Mouse (Mus musculus): ENCODE measurements at regions not wholly inside any gene's neighbourhood (a gene's known extent, or its start where the extent isn't known, plus 50 kb on each side); places are given as distances from the start of the nearest gene placed in this dataset.
A peak's percentile ranks its signal among the peaks of the same experiment; 100 is the strongest.

- H3K9me3 ChIP-seq (ENCODE audit: low read length), result no peaks in the 10 kb centered on the region
- no peaks in the 10 kb centered on the region for H3K36me3 ChIP-seq (ENCODE audit: insufficient read depth, low read length)
- no peak overlapping the region for H3K27ac ChIP-seq (ENCODE audit: low read length)
- no peaks in the 10 kb centered on the region for H3K27me3 ChIP-seq (ENCODE audit: insufficient read depth, low read length)
- no peak overlapping the region for H3K4me2 ChIP-seq (replicated peaks; ENCODE audit: low read depth, low read length)
- no peak overlapping the region for H3K4me3 ChIP-seq (ENCODE audit: low read length)
- peak; percentile 78 for ATAC-seq (ENCODE audit: low FRiP score, low TSS enrichment)
- WGBS, result 43% methylated on average over 8 of the region's 8 CpGs
- no peak overlapping the region for H3K9ac ChIP-seq (replicated peaks; ENCODE audit: low read length)
- H3K4me1 ChIP-seq (ENCODE audit: insufficient read depth, low read length), result no peaks in the 10 kb centered on the region
These were observed 159.1 kb upstream of the H2al1a start for GRCm38 (mm10) chrX:11139971-11140421.

GRCm38 (mm10) chrX:11141294-11141693 is 157.8 kb upstream of the H2al1a start:
- no peak overlapping the region for H3K4me2 ChIP-seq (replicated peaks; ENCODE audit: low read depth, low read length)
- H3K9ac ChIP-seq (replicated peaks; ENCODE audit: low read length), result no peak overlapping the region
- no peaks in the 10 kb centered on the region for H3K36me3 ChIP-seq (ENCODE audit: insufficient read depth, low read length)
- no peak for ATAC-seq (ENCODE audit: low FRiP score, low TSS enrichment)
- no peaks in the 10 kb centered on the region for H3K27me3 ChIP-seq (ENCODE audit: insufficient read depth, low read length)
- WGBS, result 80% methylated on average over 1 of the region's 1 CpGs
- H3K9me3 ChIP-seq (ENCODE audit: low read length), result no peaks in the 10 kb centered on the region
- no peak overlapping the region for H3K4me3 ChIP-seq (ENCODE audit: low read length)
- H3K4me1 ChIP-seq (ENCODE audit: insufficient read depth, low read length), result no peaks in the 10 kb centered on the region
- no peak overlapping the region for H3K27ac ChIP-seq (ENCODE audit: low read length)

GRCm38 (mm10) chrX:11158416-11158815 is 140.6 kb upstream of the H2al1a start:
- Histone ChIP-seq H3K4me3 (ENCODE audit: low read length) (no peak overlapping the region), H3K27me3 (ENCODE audit: insufficient read depth, low read length) (peaks cover 9% of the 10 kb centered on the region; the same call in 1 of the 2 replicates), H3K27ac (ENCODE audit: low read length) (no peak overlapping the region), H3K36me3 (ENCODE audit: insufficient read depth, low read length) (no peaks in the 10 kb centered on the region), H3K4me1 (ENCODE audit: insufficient read depth, low read length) (no peaks in the 10 kb centered on the region), H3K4me2 (replicated peaks; ENCODE audit: low read depth, low read length) (no peak overlapping the region), H3K9ac (replicated peaks; ENCODE audit: low read length) (no peak overlapping the region), H3K9me3 (ENCODE audit: low read length) (no peaks in the 10 kb centered on the region)
- no peak for ATAC-seq (ENCODE audit: low FRiP score, low TSS enrichment)
- 90% methylated on average over 2 of the region's 2 CpGs for WGBS

GRCm38 (mm10) chrX:11170416-11170815 is 128.6 kb upstream of the H2al1a start:
- Histone ChIP-seq H3K4me3 (ENCODE audit: low read length) (no peak overlapping the region), H3K27me3 (ENCODE audit: insufficient read depth, low read length) (no peaks in the 10 kb centered on the region; the same call in 1 of the 2 replicates), H3K4me1 (ENCODE audit: insufficient read depth, low read length) (no peaks in the 10 kb centered on the region), H3K36me3 (ENCODE audit: insufficient read depth, low read length) (no peaks in the 10 kb centered on the region), H3K27ac (ENCODE audit: low read length) (no peak overlapping the region), H3K4me2 (replicated peaks; ENCODE audit: low read depth, low read length) (no peak overlapping the region), H3K9ac (replicated peaks; ENCODE audit: low read length) (no peak overlapping the region), H3K9me3 (ENCODE audit: low read length) (no peaks in the 10 kb centered on the region)
- WGBS, result 81% methylated on average over 3 of the region's 3 CpGs
- ATAC-seq (ENCODE audit: low FRiP score, low TSS enrichment), result no peak

- H3K4me2 ChIP-seq (replicated peaks; ENCODE audit: low read depth, low read length), result no peak overlapping the region
- H3K4me3 ChIP-seq (ENCODE audit: low read length), result no peak overlapping the region
- WGBS, result 62% methylated on average over 7 of the region's 7 CpGs
- H3K4me1 ChIP-seq (ENCODE audit: insufficient read depth, low read length), result no peaks in the 10 kb centered on the region
- H3K27ac ChIP-seq (ENCODE audit: low read length), result no peak overlapping the region
- H3K9me3 ChIP-seq (ENCODE audit: low read length), result no peaks in the 10 kb centered on the region
- H3K9ac ChIP-seq (replicated peaks; ENCODE audit: low read length), result no peak overlapping the region
- H3K36me3 ChIP-seq (ENCODE audit: insufficient read depth, low read length), result no peaks in the 10 kb centered on the region
- ATAC-seq (ENCODE audit: low FRiP score, low TSS enrichment), result no peak
- peaks cover 6% of the 10 kb centered on the region for H3K27me3 ChIP-seq (ENCODE audit: insufficient read depth, low read length)
These were observed 118.8 kb upstream of the H2al1a start for GRCm38 (mm10) chrX:11180194-11180816.

GRCm38 (mm10) chrX:11181855-11182254 is 117.2 kb upstream of the H2al1a start:
- Histone ChIP-seq H3K4me3 (ENCODE audit: low read length) (no peak overlapping the region), H3K4me2 (replicated peaks; ENCODE audit: low read depth, low read length) (no peak overlapping the region), H3K27ac (ENCODE audit: low read length) (no peak overlapping the region), H3K9ac (replicated peaks; ENCODE audit: low read length) (no peak overlapping the region), H3K36me3 (ENCODE audit: insufficient read depth, low read length) (no peaks in the 10 kb centered on the region), H3K4me1 (ENCODE audit: insufficient read depth, low read length) (no peaks in the 10 kb centered on the region), H3K9me3 (ENCODE audit: low read length) (no peaks in the 10 kb centered on the region), H3K27me3 (ENCODE audit: insufficient read depth, low read length) (peaks cover 9% of the 10 kb centered on the region)
- 80% methylated on average over 12 of the region's 12 CpGs for WGBS
- no peak for ATAC-seq (ENCODE audit: low FRiP score, low TSS enrichment)

GRCm38 (mm10) chrX:11190851-11191250 is 108.2 kb upstream of the H2al1a start:
- Histone ChIP-seq H3K4me3 (ENCODE audit: low read length) (no peak overlapping the region), H3K9ac (replicated peaks; ENCODE audit: low read length) (no peak overlapping the region), H3K27me3 (ENCODE audit: insufficient read depth, low read length) (peaks cover 11% of the 10 kb centered on the region; the same call in 1 of the 2 replicates), H3K4me1 (ENCODE audit: insufficient read depth, low read length) (no peaks in the 10 kb centered on the region), H3K9me3 (ENCODE audit: low read length) (no peaks in the 10 kb centered on the region), H3K4me2 (replicated peaks; ENCODE audit: low read depth, low read length) (no peak overlapping the region), H3K36me3 (ENCODE audit: insufficient read depth, low read length) (no peaks in the 10 kb centered on the region), H3K27ac (ENCODE audit: low read length) (no peak overlapping the region)
- 91% methylated on average over 6 of the region's 6 CpGs for WGBS
- no peak for ATAC-seq (ENCODE audit: low FRiP score, low TSS enrichment)

GRCm38 (mm10) chrX:11204135-11204534 is 94.9 kb upstream of the H2al1a start:
- Histone ChIP-seq H3K4me2 (replicated peaks; ENCODE audit: low read depth, low read length) (no peak overlapping the region), H3K4me3 (ENCODE audit: low read length) (no peak overlapping the region), H3K9ac (replicated peaks; ENCODE audit: low read length) (no peak overlapping the region), H3K27ac (ENCODE audit: low read length) (no peak overlapping the region), H3K36me3 (ENCODE audit: insufficient read depth, low read length) (no peaks in the 10 kb centered on the region), H3K27me3 (ENCODE audit: insufficient read depth, low read length) (peaks cover 3% of the 10 kb centered on the region; the same call in 1 of the 2 replicates), H3K9me3 (ENCODE audit: low read length) (no peaks in the 10 kb centered on the region), H3K4me1 (ENCODE audit: insufficient read depth, low read length) (no peaks in the 10 kb centered on the region)
- 80% methylated on average over 2 of the region's 2 CpGs for WGBS
- no peak for ATAC-seq (ENCODE audit: low FRiP score, low TSS enrichment)

GRCm38 (mm10) chrX:11209895-11210294 is 89.2 kb upstream of the H2al1a start:
- no peaks in the 10 kb centered on the region for H3K4me1 ChIP-seq (ENCODE audit: insufficient read depth, low read length)
- no peak overlapping the region for H3K27ac ChIP-seq (ENCODE audit: low read length)
- no peaks in the 10 kb centered on the region for H3K9me3 ChIP-seq (ENCODE audit: low read length)
- H3K36me3 ChIP-seq (ENCODE audit: insufficient read depth, low read length), result no peaks in the 10 kb centered on the region
- no peak overlapping the region for H3K4me2 ChIP-seq (replicated peaks; ENCODE audit: low read depth, low read length)
- no peak overlapping the region for H3K9ac ChIP-seq (replicated peaks; ENCODE audit: low read length)
- H3K4me3 ChIP-seq (ENCODE audit: low read length), result no peak overlapping the region
- ATAC-seq (ENCODE audit: low FRiP score, low TSS enrichment), result no peak
- 85% methylated on average over 5 of the region's 5 CpGs for WGBS
- H3K27me3 ChIP-seq (ENCODE audit: insufficient read depth, low read length), result peaks cover 1% of the 10 kb centered on the region; the same call in 1 of the 2 replicates

GRCm38 (mm10) chrX:11212811-11213210 is 86.2 kb upstream of the H2al1a start:
- 54% methylated on average over 1 of the region's 1 CpGs for WGBS
- Histone ChIP-seq H3K9ac (replicated peaks; ENCODE audit: low read length) (no peak overlapping the region), H3K27ac (ENCODE audit: low read length) (no peak overlapping the region), H3K9me3 (ENCODE audit: low read length) (no peaks in the 10 kb centered on the region), H3K36me3 (ENCODE audit: insufficient read depth, low read length) (no peaks in the 10 kb centered on the region), H3K4me2 (replicated peaks; ENCODE audit: low read depth, low read length) (no peak overlapping the region), H3K27me3 (ENCODE audit: insufficient read depth, low read length) (no peaks in the 10 kb centered on the region; the same call in 1 of the 2 replicates), H3K4me1 (ENCODE audit: insufficient read depth, low read length) (no peaks in the 10 kb centered on the region), H3K4me3 (ENCODE audit: low read length) (no peak overlapping the region)
- ATAC-seq (ENCODE audit: low FRiP score, low TSS enrichment), result no peak

All from kidney, embryonic 16.5 days (tissue).